Mouse (Mus musculus) CH12.LX (cell line): ENCODE data around the gene Camk2b. TPM values are rescaled to one million over a fixed set of nuclear protein-coding genes. Genes with fewer than 3 reads are reported as not detected.

Source experiments
- DNase-seq: peaks from one replicate; pipeline ENCODE4 v3.0.0-alpha.2; 2013; ENCODE audit errors: extremely low read depth
- H3K27ac ChIP-seq: 2 replicates; pipeline ENCODE4 v1.5.1; 2012; ENCODE audit warnings: low read depth, mild to moderate bottlenecking, control low read depth, moderate library complexity; ENCODE audit not compliant: insufficient read depth
- H3K27me3 ChIP-seq: replicated peaks from 2 replicates; pipeline ENCODE3; 2012; ENCODE audit warnings: inconsistent platforms
- H3K36me3 ChIP-seq, 2 experiments: replicated peaks in 1 of 2; 2 replicates each; pipeline versions ENCODE3 to v1.6.1; 2012; ENCODE audit warnings: inconsistent platforms in 1 of 2, low read length in 1 of 2, mild to moderate bottlenecking in 1 of 2, mixed read lengths in 1 of 2, moderate library complexity in 1 of 2; ENCODE audit not compliant: control insufficient read depth in 1 of 2, insufficient read depth in 1 of 2
- H3K4me1 ChIP-seq, 2 experiments: 2 replicates each; pipeline ENCODE4 v1.6.1; 2012; ENCODE audit warnings: inconsistent platforms in 1 of 2, moderate library complexity in 1 of 2; ENCODE audit not compliant: insufficient read depth in 2 of 2, control insufficient read depth in 1 of 2
- H3K4me2 ChIP-seq: 2 replicates; pipeline ENCODE4 v1.6.1; 2012; ENCODE audit warnings: low read depth, mild to moderate bottlenecking, control low read depth; ENCODE audit not compliant: poor library complexity, insufficient read depth, severe bottlenecking
- H3K4me3 ChIP-seq, 3 experiments: fragments of 150-350 bp in 1 of 3; sonication (generic) in 1 of 3; replicated peaks in 1 of 3; 2 replicates each; pipeline versions ENCODE3 to v1.5.1; 2011 to 2012; ENCODE audit warnings: low read depth in 2 of 3, low read length in 2 of 3, mild to moderate bottlenecking in 2 of 3, moderate library complexity in 2 of 3, control low read depth in 1 of 3, improper control_type of control experiment in 1 of 3, inconsistent platforms in 1 of 3, mixed read lengths in 1 of 3; ENCODE audit not compliant: poor library complexity in 1 of 3
- H3K79me2 ChIP-seq: replicated peaks from 2 replicates; pipeline ENCODE4 v1.6.1; 2012; ENCODE audit warnings: mild to moderate bottlenecking, moderate library complexity; ENCODE audit not compliant: control insufficient read depth, poor library complexity, insufficient read depth, severe bottlenecking; ENCODE audit errors: extremely low read depth
- H3K9ac ChIP-seq: 2 replicates; pipeline ENCODE4 v1.6.1; 2012; ENCODE audit warnings: low read depth, mild to moderate bottlenecking, control low read depth, moderate library complexity; ENCODE audit not compliant: insufficient read depth
- H3K9me3 ChIP-seq: replicated peaks from 2 replicates; pipeline ENCODE3; 2012; ENCODE audit warnings: low read length, inconsistent platforms, mixed read lengths
- CHD1 ChIP-seq: IDR thresholded peaks from 2 replicates; pipeline ENCODE4 v1.6.1; 2012; ENCODE audit warnings: low read depth, low read length, improper control_type of control experiment, inconsistent platforms
- CHD2 ChIP-seq: IDR thresholded peaks from 2 replicates; pipeline ENCODE4 v1.6.1; 2011; ENCODE audit warnings: low read length, improper control_type of control experiment
- ELF1 ChIP-seq: IDR thresholded peaks from 2 replicates; pipeline ENCODE4 v1.6.1; 2014; ENCODE audit warnings: low read depth, mild to moderate bottlenecking, inconsistent platforms, low read length, improper control_type of control experiment
- EP300 ChIP-seq: IDR thresholded peaks from 2 replicates; pipeline ENCODE4 v1.6.1; 2011; ENCODE audit warnings: low read length, improper control_type of control experiment
- ETS1 ChIP-seq: conservative IDR thresholded peaks from 2 replicates; pipeline ENCODE4 v1.6.1; 2012; ENCODE audit warnings: low read depth, mild to moderate bottlenecking, inconsistent platforms, low read length, improper control_type of control experiment, moderate library complexity
- GABPA ChIP-seq: IDR thresholded peaks from 2 replicates; pipeline ENCODE4 v1.6.1; 2012; ENCODE audit warnings: low read depth, low read length, improper control_type of control experiment, inconsistent platforms; ENCODE audit not compliant: insufficient replicate concordance
- HCFC1 ChIP-seq: IDR thresholded peaks from 2 replicates; pipeline ENCODE4 v1.6.1; 2012; ENCODE audit warnings: low read depth, mild to moderate bottlenecking, inconsistent platforms, low read length, improper control_type of control experiment
- JUN ChIP-seq: IDR thresholded peaks from 2 replicates; pipeline ENCODE4 v1.6.1; 2011; ENCODE audit warnings: low read depth, mild to moderate bottlenecking, low read length, improper control_type of control experiment, moderate library complexity; ENCODE audit not compliant: insufficient read depth
- NRF1 ChIP-seq: IDR thresholded peaks from 2 replicates; pipeline ENCODE4 v1.6.1; 2014; ENCODE audit warnings: low read depth, mild to moderate bottlenecking, inconsistent platforms, low read length, improper control_type of control experiment, moderate library complexity
- POLR2AphosphoS2 ChIP-seq: IDR thresholded peaks from 2 replicates; pipeline ENCODE4 v1.6.1; 2011; ENCODE audit warnings: low read depth, low read length, improper control_type of control experiment
- ZKSCAN1 ChIP-seq: IDR thresholded peaks from 2 replicates; pipeline ENCODE4 v1.6.1; 2012; ENCODE audit warnings: low read depth, inconsistent platforms, low read length, improper control_type of control experiment, borderline replicate concordance
- ZMIZ1 ChIP-seq: IDR thresholded peaks from 2 replicates; pipeline ENCODE4 v1.6.1; 2012; ENCODE audit warnings: low read depth, mild to moderate bottlenecking, inconsistent platforms, low read length, improper control_type of control experiment
- dilution Hi-C: fragments of 300-500 bp; cut with MboI; formaldehyde crosslinking; loops from 2 replicates; pipeline ENCODE4 v1.14.3; 2020; ENCODE audit warnings: low sequenced_read_pairs; ENCODE audit not compliant: extremely low pct_unique_long_range_greater_than_20kb, extremely low pct_ligation_motif_present
- in situ Hi-C: fragments of 300-500 bp; cut with MboI; formaldehyde crosslinking; loops from 3 replicates; pipeline ENCODE4 v1.14.3; 2019; ENCODE audit warnings: low sequenced_read_pairs, low pct_ligation_motif_present, low pct_unique_long_range_greater_than_20kb, mixed read lengths
- polyA plus RNA-seq: library from polyadenylated mRNA; unstranded; fragments of >175 nt; gene quantifications from 2 replicates; pipeline ENCODE4 v1.2.1, GENCODE M21; 2012; ENCODE audit warnings: low read depth; ENCODE audit not compliant: insufficient read length
- total RNA-seq, 2 experiments: library from RNA; depleted of rRNA; stranded (reverse); fragments of 300-350 nt in 1 of 2; fragments of >200 nt in 1 of 2; gene quantifications; 2 replicates each; pipeline ENCODE4 v1.2.3; 2012 to 2014

The Camk2b gene
- total and polyA plus RNA-seq, 3 experiments, result 0.08 to 0.26 (median 0.11) TPM

- DNase-seq, result no peak
- dilution Hi-C loops, result no loop called here
- Histone ChIP-seq H3K9ac (no peak overlapping the region), H3K79me2 (no peaks in the 10 kb centered on the region), H3K4me1 (peaks cover 10 to 18% of the 10 kb centered on the region in 2 experiments), H3K27me3 (no peaks in the 10 kb centered on the region), H3K36me3 (peaks cover 14 to 41% of the 10 kb centered on the region in 2 experiments), H3K4me3 (no peak overlapping the region)
- in situ Hi-C loops, result no loop called here
- TF ChIP-seq JUN (no peak), ELF1 (no peak)
- TF ChIP-seq, all 38 proteins: peak for 0
- Histone ChIP-seq H3K27ac (no peak overlapping the region), H3K4me2 (no peak overlapping the region), H3K9me3 (no peaks in the 10 kb centered on the region)
Measured at GRCm38 (mm10) chr11:5973151-5973550, 93.0 kb downstream of the Camk2b start.

GRCm38 (mm10) chr11:5971202-5971601 is 95.0 kb downstream of the Camk2b start:
- no peaks in the 10 kb centered on the region for H3K9me3 ChIP-seq
- H3K9ac ChIP-seq, result no peak overlapping the region
- peaks cover 29 to 61% of the 10 kb centered on the region in 2 experiments for H3K36me3 ChIP-seq

GRCm38 (mm10) chr11:5968223-5968622 is 97.9 kb downstream of the Camk2b start:
- dilution Hi-C loops (no loop called here), in situ Hi-C loops (no loop called here)
- Histone ChIP-seq H3K27ac (no peak overlapping the region), H3K27me3 (no peaks in the 10 kb centered on the region), H3K79me2 (no peaks in the 10 kb centered on the region), H3K4me2 (no peak overlapping the region), H3K9me3 (no peaks in the 10 kb centered on the region), H3K4me3 (no peak overlapping the region), H3K9ac (no peak overlapping the region), H3K4me1 (peaks cover 1 to 6% of the 10 kb centered on the region in 2 experiments; a peak in 3 of 4 replicates), H3K36me3 (peaks cover 53 to 89% of the 10 kb centered on the region in 2 experiments)
- DNase-seq, result no peak
- TF ChIP-seq CHD1 (no peak), EP300 (no peak), ZKSCAN1 (no peak), NRF1 (no peak), JUN (no peak), ETS1 (no peak), ZMIZ1 (no peak)

More at GRCm38 (mm10) chr11:5971202-5971601, 95.0 kb downstream of the Camk2b start:
- no peak for DNase-seq
- dilution Hi-C loops, result no loop called here
- Histone ChIP-seq H3K4me1 (peaks cover 10 to 18% of the 10 kb centered on the region in 2 experiments), H3K4me2 (no peak overlapping the region), H3K79me2 (no peaks in the 10 kb centered on the region), H3K27me3 (no peaks in the 10 kb centered on the region), H3K27ac (no peak overlapping the region), H3K4me3 (no peak overlapping the region)
- TF ChIP-seq POLR2AphosphoS2 (no peak), CHD2 (no peak), HCFC1 (no peak), GABPA (no peak)
- in situ Hi-C loops, result no loop called here
